Mouse (Mus musculus): ENCODE measurements at regions not wholly inside any gene's neighbourhood (a gene's known extent, or its start where the extent isn't known, plus 50 kb on each side); places are given as distances from the start of the nearest gene placed in this dataset.

DNA sequence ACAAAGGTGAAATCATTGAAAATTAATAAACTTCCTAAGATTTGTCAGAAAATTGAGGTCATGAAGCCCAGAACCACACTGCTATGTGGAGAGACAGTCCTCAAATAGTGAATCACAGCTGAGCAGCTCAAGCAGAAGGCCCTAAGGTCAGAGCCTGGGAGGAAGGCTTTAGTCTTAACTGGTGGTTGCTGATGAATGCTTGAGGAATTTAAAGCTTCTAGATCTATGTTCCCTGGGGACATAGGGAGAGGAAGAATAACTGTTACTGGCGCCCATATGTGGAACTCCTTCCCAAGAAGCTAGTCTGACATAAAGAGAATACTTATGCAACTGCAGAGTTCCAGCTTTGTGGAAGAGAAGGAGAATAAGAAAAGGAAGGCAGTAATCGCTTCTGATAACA lies 919.5 kb downstream of the D3Ertd751e start:
- DNase-seq (ENCODE audit: inconsistent ontology term), result peak; percentile 76

DNA sequence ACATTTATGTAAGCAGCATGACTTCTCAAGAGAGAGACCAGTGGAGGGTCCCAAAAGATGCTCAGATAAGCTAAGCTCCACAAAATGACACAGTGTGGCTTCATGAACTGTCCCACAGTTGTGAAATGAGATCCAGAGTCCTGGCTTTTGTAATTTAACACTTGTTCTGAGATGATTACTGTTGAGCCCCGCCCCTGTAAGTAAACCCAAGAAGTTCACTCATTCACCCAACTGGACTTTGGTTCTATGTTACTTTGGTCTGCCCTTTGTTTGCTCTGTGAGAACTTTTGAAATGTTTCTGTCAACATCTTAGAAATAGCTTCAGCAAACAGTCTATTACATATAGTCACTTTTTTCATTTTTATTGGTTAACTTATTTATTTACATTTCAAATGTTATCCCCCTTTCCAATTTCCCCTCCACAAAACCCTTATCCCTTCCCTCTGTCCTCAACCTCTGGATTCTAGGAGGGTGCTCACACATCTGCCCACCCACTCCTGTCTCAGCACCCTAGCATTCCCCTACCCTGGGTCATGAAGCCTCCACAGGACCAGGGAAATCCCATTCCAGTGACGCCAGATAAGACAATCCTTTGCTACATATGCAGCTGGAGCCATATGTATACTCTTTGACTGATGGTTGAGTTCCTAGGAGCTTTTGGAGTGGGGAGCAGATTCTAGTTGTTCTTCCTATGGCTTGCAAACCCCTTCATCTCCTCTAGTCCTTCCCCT lies 934.4 kb downstream of the D3Ertd751e start:
- DNase-seq (ENCODE audit: inconsistent ontology term), result no peak

DNA sequence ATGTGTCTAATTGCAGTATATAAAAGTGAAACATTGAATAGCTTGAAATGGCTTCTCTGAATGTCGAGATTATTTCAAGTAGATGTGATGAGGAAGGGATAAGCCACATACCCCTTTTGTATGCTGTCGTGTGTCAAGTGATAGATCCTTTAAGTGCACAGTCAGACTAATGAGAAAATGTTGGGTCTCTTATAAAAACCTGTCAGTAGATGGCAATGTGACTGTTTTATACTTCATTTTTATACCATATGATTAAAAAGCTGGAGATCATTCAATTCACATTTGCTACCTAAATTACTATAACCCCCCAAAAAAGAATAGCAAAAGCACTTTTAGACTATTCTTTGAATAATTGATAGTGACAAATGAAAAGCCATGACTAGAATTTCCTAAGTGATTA lies 952.3 kb downstream of the D3Ertd751e start:
- peak; percentile 5 for DNase-seq (ENCODE audit: inconsistent ontology term)

GRCm38 (mm10) chr3:42738910-42739309 lies 996.5 kb downstream of the D3Ertd751e start:
- DNase-seq (ENCODE audit: inconsistent ontology term), result no peak

DNA sequence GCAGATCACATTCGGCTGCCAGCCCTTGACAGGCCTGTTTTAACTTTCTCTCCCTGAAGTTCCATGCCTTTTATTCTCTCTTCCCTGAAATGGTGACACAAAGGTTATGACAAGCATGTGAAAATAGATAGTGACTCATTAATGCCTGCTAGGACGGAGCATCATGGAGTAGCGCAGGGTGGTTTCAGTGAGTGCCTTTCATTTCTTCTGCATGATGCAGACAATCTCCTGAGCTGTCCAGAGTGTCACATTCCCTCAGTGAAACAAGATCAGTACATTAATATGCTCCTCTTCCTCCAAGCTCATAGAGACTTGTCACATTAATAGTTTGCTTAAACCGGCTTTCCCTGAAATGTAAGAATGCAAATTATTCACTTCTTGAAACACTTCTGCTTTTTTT lies 1010.7 kb downstream of the D3Ertd751e start:
- peak; percentile 90 for DNase-seq (ENCODE audit: inconsistent ontology term)

DNA sequence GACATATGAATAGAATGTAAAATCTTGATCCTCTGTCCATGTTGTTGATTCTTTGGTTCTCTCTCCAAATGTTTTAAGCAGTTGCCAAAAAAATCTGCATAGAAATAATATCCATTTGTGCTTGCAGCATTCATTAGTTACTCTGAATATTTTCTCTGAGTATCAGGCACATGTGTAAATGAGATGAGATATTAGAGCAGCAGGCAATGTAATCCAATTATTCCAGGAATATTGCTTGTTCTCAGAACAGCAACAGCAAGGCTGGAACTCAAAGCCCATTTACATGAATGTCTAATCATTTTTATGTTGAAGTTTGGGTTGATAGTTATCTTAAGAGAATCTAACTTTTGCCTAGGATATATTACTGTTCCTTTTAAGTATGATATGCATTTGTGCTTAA lies 1014.9 kb downstream of the D3Ertd751e start:
- DNase-seq (ENCODE audit: inconsistent ontology term), result no peak

GRCm38 (mm10) chr3:42757830-42758385 lies 1015.5 kb downstream of the D3Ertd751e start:
- no peak for DNase-seq (ENCODE audit: inconsistent ontology term)

DNA sequence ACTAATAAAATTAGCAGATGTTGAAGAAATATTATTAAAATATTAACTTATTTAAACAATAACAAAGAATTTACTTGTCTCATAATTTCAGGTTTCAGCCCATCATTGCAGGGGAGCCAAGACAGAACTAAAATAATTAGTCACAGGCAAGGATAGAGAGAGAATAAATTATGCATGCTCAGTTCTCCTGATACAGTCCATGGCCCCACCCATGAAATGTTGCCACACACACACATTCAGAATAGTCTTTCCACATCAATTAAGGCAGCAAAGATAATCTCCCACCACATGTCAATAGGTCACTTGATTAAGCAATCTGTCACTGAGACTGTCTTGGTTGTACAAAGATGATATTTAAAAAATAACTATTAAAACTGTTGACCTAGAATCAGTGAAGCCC lies 1019.8 kb downstream of the D3Ertd751e start:
- DNase-seq (ENCODE audit: inconsistent ontology term), result no peak

GRCm38 (mm10) chr3:42783478-42783877 lies 1041.1 kb downstream of the D3Ertd751e start:
- DNase-seq (ENCODE audit: inconsistent ontology term), result no peak

DNA sequence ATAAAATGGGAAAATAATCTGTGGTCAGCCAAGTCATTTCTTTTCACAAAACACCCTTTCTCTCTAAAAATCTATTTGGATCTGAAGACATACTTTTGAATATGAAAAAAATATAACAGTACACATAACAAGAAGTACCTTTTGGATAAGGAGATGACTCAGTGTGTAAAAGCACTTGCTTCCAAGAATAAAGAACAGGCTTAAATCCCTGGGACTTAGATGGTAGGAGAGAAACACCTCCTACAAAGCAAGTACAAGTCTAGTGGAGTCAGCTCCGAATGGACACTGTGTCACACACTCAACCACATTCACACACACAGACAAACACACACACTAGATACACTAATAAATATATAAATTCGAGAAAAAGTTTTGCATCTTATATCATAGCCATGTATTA lies 1041.8 kb downstream of the D3Ertd751e start:
- no peak for DNase-seq (ENCODE audit: inconsistent ontology term)

DNA sequence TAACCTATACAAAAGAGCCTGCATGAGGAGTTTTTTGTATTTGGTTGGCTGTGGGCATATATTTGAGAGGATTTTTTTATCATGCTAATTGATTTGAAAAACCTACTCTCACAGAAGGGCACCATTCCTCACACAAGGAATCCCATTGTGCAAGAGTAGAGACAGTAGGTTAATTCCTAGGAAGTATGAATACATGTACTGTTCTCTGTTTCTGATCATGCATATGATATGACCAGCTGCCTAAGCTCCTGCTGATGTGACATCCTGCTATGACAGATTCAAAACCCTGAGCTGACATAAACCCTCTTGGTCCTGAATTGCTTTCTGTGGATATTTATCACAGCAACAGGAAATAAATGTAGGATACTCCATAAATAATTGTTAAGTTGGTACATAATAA lies 1048.0 kb downstream of the D3Ertd751e start:
- peak; percentile 47 for DNase-seq (ENCODE audit: inconsistent ontology term)

DNA sequence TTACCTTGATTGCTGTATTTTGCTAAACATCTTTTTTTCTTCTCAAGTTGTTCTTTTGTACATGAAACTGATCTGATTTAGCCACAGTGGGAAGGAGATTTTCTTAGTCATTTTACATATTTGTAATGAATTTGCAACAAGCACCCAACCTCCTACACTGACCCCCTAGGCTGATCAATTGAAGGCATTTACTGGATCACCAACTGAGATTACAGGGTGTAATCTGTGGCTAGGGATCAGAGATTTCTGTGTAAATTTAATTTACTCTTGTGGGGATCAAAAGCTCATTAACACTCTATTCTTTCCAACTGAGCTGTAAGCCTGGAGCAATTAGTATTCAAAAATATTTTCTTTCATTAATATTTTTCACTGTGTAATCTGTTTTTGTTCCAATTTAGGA lies 1049.5 kb downstream of the D3Ertd751e start:
- DNase-seq (ENCODE audit: inconsistent ontology term), result peak; percentile 11

DNA sequence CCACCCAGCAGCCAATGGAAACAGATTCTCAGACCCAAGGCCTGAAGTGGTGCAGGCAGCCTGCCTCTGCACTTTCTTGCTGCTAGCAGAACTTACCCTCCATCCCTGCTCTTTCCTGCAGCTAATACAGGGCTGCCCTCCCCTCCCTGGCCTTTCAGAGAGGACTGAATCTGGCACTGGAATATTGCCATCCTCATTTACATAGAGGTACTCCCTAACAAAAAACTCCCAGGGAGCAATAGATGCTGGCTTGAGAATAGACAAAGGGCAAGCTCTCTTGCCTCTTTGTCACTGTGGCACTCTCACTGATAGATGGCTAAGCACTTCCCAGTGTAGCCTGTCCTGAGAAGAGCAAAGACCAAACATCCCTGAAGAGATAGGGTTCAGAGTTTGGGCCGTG lies 1088.0 kb downstream of the D3Ertd751e start:
- no peak for DNase-seq (ENCODE audit: inconsistent ontology term)

GRCm38 (mm10) chr3:42867370-42867769 lies 1125.0 kb downstream of the D3Ertd751e start:
- DNase-seq (ENCODE audit: inconsistent ontology term), result no peak

GRCm38 (mm10) chr3:42878972-42879371 lies 1136.6 kb downstream of the D3Ertd751e start:
- no peak for DNase-seq (ENCODE audit: inconsistent ontology term)

GRCm38 (mm10) chr3:42884481-42884880 lies 1142.1 kb downstream of the D3Ertd751e start:
- no peak for DNase-seq (ENCODE audit: inconsistent ontology term)

- DNase-seq (ENCODE audit: inconsistent ontology term), result no peak
Measured at GRCm38 (mm10) chr3:42892016-42892699, 1149.7 kb downstream of the D3Ertd751e start.

DNA sequence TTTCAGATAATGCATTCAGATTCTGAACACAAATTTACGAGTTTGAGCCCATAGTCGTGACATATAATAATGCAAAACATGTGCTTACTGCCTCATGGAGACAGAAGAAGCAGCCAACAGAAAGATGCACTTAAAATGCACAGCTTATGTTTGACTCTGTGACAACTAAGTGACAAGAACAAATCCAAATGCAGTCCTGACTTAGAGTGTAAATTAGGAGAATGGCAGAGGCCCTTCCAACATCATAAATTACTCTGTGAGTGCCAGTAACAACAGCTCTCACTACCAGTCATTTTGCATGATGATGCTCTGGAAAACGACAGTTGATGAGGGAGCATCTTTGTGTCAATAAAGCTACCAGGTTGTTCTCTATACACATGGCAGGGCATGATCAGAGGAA lies 1153.4 kb downstream of the D3Ertd751e start:
- DNase-seq (ENCODE audit: inconsistent ontology term), result no peak

GRCm38 (mm10) chr3:42897936-42898335 lies 1155.5 kb downstream of the D3Ertd751e start:
- no peak for DNase-seq (ENCODE audit: inconsistent ontology term)

DNA sequence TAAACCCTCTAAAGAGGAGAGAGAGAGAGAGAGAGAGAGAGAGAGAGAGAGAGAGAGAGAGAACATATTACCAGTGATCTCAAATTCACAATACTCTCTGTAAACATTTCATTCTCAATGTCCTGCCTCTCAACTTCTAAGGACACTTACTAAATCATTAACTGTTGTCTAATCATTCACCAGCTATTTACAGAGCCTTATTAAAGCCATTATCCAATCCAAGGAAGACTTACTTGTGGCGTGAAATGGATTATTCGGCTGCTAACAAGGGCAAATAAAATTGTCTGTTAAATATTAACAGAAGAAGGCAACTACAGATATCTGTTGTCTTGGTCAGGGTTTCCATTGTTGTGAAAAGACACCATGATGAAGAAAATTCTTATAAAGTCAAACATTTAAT lies 1156.5 kb downstream of the D3Ertd751e start:
- no peak for DNase-seq (ENCODE audit: inconsistent ontology term)

- no peak for DNase-seq (ENCODE audit: inconsistent ontology term)
Measured at GRCm38 (mm10) chr3:42900984-42901383, 1158.6 kb downstream of the D3Ertd751e start.

GRCm38 (mm10) chr3:42906246-42906645 lies 1163.8 kb downstream of the D3Ertd751e start:
- DNase-seq (ENCODE audit: inconsistent ontology term), result no peak

DNA sequence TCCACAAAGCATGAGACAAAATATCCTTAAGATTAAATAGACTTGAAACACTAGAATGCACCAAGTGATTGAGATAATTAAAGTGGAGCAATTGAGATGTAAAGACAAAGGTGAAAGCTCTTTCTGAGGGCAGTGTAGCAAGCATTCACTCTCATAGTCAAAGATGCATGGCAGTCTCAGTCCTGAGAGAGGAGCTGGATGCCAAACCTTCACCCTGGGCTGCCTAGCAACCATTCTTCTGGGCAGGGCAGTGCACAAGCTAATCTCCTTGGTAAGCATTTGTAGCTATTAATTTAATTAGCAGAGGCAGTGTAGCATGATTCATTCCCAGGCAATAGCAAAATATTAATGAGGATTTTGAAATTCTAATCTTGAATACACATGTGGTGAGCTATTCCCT lies 1166.0 kb downstream of the D3Ertd751e start:
- peak; percentile 40 for DNase-seq (ENCODE audit: inconsistent ontology term)
